Mouse (Mus musculus) myocyte (in vitro differentiated cells): ENCODE data around the gene Pkm.

Source experiments
- CEBPB ChIP-seq: IDR thresholded peaks from 2 replicates; pipeline ENCODE4 v1.6.1; 2011; ENCODE audit warnings: mild to moderate bottlenecking, moderate library complexity; ENCODE audit not compliant: poor library complexity, insufficient read depth, severe bottlenecking
- E2F4 ChIP-seq: IDR thresholded peaks from one replicate; pipeline ENCODE4 v1.6.1; 2011; ENCODE audit warnings: mild to moderate bottlenecking, control low read depth, moderate library complexity; ENCODE audit not compliant: insufficient read depth
- MAX ChIP-seq: IDR thresholded peaks from one replicate; pipeline ENCODE4 v1.6.1; 2011; ENCODE audit warnings: low read depth, mild to moderate bottlenecking, control low read depth
- MYOD1 ChIP-seq, 3 experiments: IDR thresholded peaks; one replicate each; pipeline ENCODE4 v1.6.1; 2011; ENCODE audit warnings: control low read depth in 2 of 3, low read depth in 2 of 3, mild to moderate bottlenecking in 2 of 3, moderate library complexity in 1 of 3; ENCODE audit not compliant: insufficient read length in 2 of 3, control insufficient read depth in 1 of 3
- MYOG ChIP-seq, 3 experiments: IDR thresholded peaks; one replicate each; pipeline ENCODE4 v1.6.1; 2011; ENCODE audit warnings: control low read depth in 2 of 3, low read depth in 2 of 3, mild to moderate bottlenecking in 2 of 3; ENCODE audit not compliant: insufficient read length in 2 of 3, control insufficient read depth in 1 of 3, insufficient read depth in 1 of 3
- POLR2A ChIP-seq: IDR thresholded peaks from one replicate; pipeline ENCODE4 v1.6.1; 2011; ENCODE audit warnings: low read depth, mild to moderate bottlenecking, control low read depth, moderate library complexity; ENCODE audit not compliant: insufficient read length
- POLR2AphosphoS2 ChIP-seq: IDR thresholded peaks from one replicate; pipeline ENCODE4 v1.6.1; 2011; ENCODE audit warnings: low read depth, control low read depth; ENCODE audit not compliant: insufficient read length
- SRF ChIP-seq: IDR thresholded peaks from one replicate; pipeline ENCODE4 v1.6.1; 2011; ENCODE audit warnings: low read depth; ENCODE audit not compliant: control insufficient read depth, insufficient read length
- TCF3 ChIP-seq: IDR thresholded peaks from one replicate; pipeline ENCODE4 v1.6.1; 2011; ENCODE audit warnings: low read depth, control low read depth; ENCODE audit not compliant: insufficient read length
- USF1 ChIP-seq: IDR thresholded peaks from one replicate; pipeline ENCODE4 v1.6.1; 2011; ENCODE audit warnings: low read depth, mild to moderate bottlenecking, control low read depth, moderate library complexity

DNA sequence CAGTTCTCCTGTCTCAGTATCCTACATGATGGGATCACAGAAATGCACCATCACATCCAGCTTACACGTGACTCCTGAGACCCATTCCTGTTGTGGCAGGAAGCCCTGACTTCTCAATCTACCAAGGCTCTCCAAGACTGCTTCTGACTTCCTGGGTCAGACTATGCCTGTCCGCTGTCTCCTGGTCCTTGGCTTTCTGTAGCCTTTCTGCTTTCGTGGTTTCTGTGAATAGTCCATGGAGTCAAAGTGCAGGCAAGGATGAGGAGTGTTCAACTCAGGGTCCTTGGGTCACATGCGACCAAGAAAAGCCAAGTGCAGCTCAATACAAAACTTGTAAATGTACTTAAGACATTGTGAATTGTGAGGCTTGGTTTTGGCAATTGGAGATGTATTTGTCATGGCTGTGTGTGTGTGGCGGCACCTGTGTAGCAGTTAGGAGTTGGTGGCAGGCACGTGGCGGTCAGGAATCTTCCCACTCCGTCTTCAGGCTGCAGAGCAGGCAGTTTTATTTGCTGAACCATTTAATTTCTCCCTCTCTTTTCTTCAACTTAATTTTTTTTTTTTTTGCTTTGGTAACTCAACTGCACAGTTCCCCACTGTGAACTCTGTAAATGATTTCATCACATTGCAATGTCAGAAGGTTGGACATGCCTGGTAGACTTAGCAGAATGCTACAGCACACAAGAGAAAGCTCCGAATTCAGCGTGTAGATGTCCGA, 71.6 kb downstream of the Pkm start:
- TF ChIP-seq E2F4 (no peak), USF1 (no peak), POLR2AphosphoS2 (no peak), POLR2A (no peak), CEBPB (no peak), MYOG (IDR thresholded peaks at IDR 0.05; ENCODE audit: control insufficient read depth in 1 of 3, insufficient read depth in 1 of 3, insufficient read length in 2 of 3, low read depth in 2 of 3) (no peak), SRF (no peak), MYOD1 (IDR thresholded peaks at IDR 0.05; ENCODE audit: control insufficient read depth in 1 of 3, insufficient read length in 2 of 3, low read depth in 2 of 3) (no peak), TCF3 (no peak), MAX (no peak)
